Mouse (Mus musculus) kidney, postnatal 14 days (tissue): ENCODE measurements at regions not wholly inside any gene's neighbourhood (a gene's known extent, or its start where the extent isn't known, plus 50 kb on each side); places are given as distances from the start of the nearest gene placed in this dataset.

Source experiments
- DNase-seq: peaks from one replicate; pipeline ENCODE4 v3.0.0; 2022; ENCODE audit warnings: mixed read lengths

GRCm38 (mm10) chr4:105327711-105328471, 170.7 kb downstream of the Plpp3 start:
- DNase-seq = peak; percentile 48

- DNase-seq = peak; percentile 87
Measured at GRCm38 (mm10) chr4:105328776-105329175, 171.6 kb downstream of the Plpp3 start.

- DNase-seq = no peak
Measured at GRCm38 (mm10) chr4:105332081-105332480, 174.9 kb downstream of the Plpp3 start.

GRCm38 (mm10) chr4:105335872-105336271, 178.7 kb downstream of the Plpp3 start:
- DNase-seq = peak; percentile 18

- no peak for DNase-seq
Measured at GRCm38 (mm10) chr4:105336557-105336956, 179.4 kb downstream of the Plpp3 start.

- DNase-seq = no peak
Measured at GRCm38 (mm10) chr4:105338131-105338530, 181.0 kb downstream of the Plpp3 start.

- peak; percentile 32 for DNase-seq
Measured at GRCm38 (mm10) chr4:105338861-105339260, 181.7 kb downstream of the Plpp3 start.

- no peak for DNase-seq
Measured at GRCm38 (mm10) chr4:105341274-105341673, 184.1 kb downstream of the Plpp3 start.

- no peak for DNase-seq
Measured at GRCm38 (mm10) chr4:105346846-105347245, 189.7 kb downstream of the Plpp3 start.

- no peak for DNase-seq
Measured at GRCm38 (mm10) chr4:105347911-105348310, 190.8 kb downstream of the Plpp3 start.

GRCm38 (mm10) chr4:105349316-105350207, 192.4 kb downstream of the Plpp3 start:
- no peak for DNase-seq

GRCm38 (mm10) chr4:105352342-105352741, 195.2 kb downstream of the Plpp3 start:
- peak; percentile 27 for DNase-seq

GRCm38 (mm10) chr4:105352953-105353352, 195.8 kb downstream of the Plpp3 start:
- DNase-seq = no peak

- DNase-seq = no peak
Measured at GRCm38 (mm10) chr4:105354097-105354496, 196.9 kb downstream of the Plpp3 start.

GRCm38 (mm10) chr4:105356616-105357015, 199.5 kb downstream of the Plpp3 start:
- no peak for DNase-seq

GRCm38 (mm10) chr4:105358725-105359124, 201.6 kb downstream of the Plpp3 start:
- no peak for DNase-seq

- DNase-seq = peak; percentile 21
Measured at GRCm38 (mm10) chr4:105364496-105364895, 207.3 kb downstream of the Plpp3 start.

- DNase-seq = peak; percentile 71
Measured at GRCm38 (mm10) chr4:105365076-105365475, 207.9 kb downstream of the Plpp3 start.

GRCm38 (mm10) chr4:105376591-105376990, 219.4 kb downstream of the Plpp3 start:
- DNase-seq = no peak

GRCm38 (mm10) chr4:105377469-105378187, 220.5 kb downstream of the Plpp3 start:
- DNase-seq = peak; percentile 24

- no peak for DNase-seq
Measured at GRCm38 (mm10) chr4:105384826-105385225, 227.7 kb downstream of the Plpp3 start.

- no peak for DNase-seq
Measured at GRCm38 (mm10) chr4:105385481-105385880, 228.3 kb downstream of the Plpp3 start.

- peak; percentile 55 for DNase-seq
Measured at GRCm38 (mm10) chr4:105390378-105390777, 233.2 kb downstream of the Plpp3 start.
